Mouse (Mus musculus): ENCODE data around the gene Stum.

DNA sequence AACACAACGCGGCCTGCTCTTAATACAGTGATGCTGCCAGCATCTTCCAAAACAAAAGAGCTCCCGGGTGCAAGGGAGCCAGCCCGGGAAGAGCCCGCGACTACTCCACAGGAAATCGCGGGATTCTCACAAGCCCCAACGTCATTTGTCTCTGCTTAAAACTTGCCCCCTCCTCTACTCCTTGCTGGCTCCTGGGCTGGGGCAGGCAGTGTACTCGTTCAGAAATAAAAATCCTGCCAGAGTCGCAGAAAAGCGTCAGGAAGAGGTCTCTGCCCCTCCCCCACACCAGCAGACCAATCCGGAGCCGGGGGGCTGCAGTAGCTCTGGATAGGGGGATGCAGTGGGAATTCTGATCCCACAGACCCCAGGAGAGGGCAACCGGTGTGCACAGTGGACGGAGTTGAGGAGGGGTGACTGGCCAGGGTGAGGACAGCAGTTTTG is 50.2 kb downstream of the Stum start:
- no peak for TF ChIP-seq GATA1 (IDR thresholded peaks at IDR 0.05; ENCODE audit: borderline replicate concordance, low read length)
- no peak for TF ChIP-seq CTCF (IDR thresholded peaks at IDR 0.05; ENCODE audit: low read depth, low read length)
